ENCODE assay signal across 8 mouse cellular contexts in the genomic region with DNA sequence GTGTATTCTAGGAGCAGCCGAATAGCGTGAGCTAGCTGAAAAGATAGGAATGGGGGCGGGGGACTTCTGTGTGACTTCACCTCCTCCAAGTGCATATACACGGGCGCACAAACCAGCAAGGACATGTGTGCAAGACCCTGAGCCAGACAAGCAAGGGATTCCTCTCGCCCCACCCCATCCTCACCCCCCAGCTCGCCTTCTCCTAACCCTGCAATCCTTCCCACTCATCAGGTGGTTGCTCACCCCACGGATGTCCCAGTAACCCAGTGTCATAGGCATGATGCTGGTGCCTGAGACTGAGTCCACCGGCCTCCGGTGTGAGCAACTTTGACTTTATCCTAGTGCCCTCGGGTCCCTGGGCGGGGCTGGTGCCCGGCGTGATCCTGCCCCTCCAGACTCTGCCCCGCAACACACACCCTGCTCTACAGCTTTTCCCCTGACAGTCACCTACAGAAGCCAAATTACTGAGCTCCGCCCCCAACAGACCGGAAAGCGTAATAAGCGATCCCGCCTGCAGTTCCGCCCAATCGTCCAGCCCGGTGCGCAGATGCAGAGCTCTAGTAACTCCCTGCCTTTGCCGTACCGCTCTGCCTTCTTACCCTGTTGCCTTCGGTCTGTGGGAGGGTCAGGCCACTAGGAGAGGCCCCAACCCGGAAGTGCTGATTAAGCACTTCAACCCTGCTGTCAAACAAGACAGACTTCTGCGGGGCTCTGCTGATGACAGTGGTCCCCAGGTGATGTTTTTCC. TPM values are rescaled to one million over a fixed set of nuclear protein-coding genes. Genes with fewer than 3 reads are reported as not detected.
DNase-seq lines count a peak whose midpoint lies in the region; ATAC-seq and TF ChIP-seq lines count a peak whose summit lies in the region.

A gene (minus strand): TSS at position 501 of the 747 bp plus-strand sequence.

- peak within 1 kb of the TSS; percentile 67 for H3K9ac ChIP-seq in CH12.LX (ENCODE audit: insufficient read depth, low read depth)
- H3K9ac ChIP-seq in forebrain, embryonic 11.5 days (ENCODE audit: low read length) = peak within 1 kb of the TSS; percentile 64
- H3K9ac ChIP-seq in heart, embryonic 15.5 days = peak within 1 kb of the TSS; percentile 72
- H3K9ac ChIP-seq in liver, embryonic 12.5 days = peak within 1 kb of the TSS; percentile 73

- in situ Hi-C loops in CH12.LX (cut with MboI; ENCODE audit: low pct_ligation_motif_present, low pct_unique_long_range_greater_than_20kb, low sequenced_read_pairs) = no loop called here

- H3K4me3 ChIP-seq in CH12.LX (replicated peaks in 1 of 3; ENCODE audit: low read depth in 2 of 3, low read length in 2 of 3, poor library complexity in 1 of 3) = peak within 1 kb of the TSS; percentile 65 to 79 (median 66)
- peak within 1 kb of the TSS; percentile 44 for H3K4me3 ChIP-seq in forebrain, embryonic 11.5 days (ENCODE audit: low read depth, low read length)
- H3K4me3 ChIP-seq in heart, embryonic 15.5 days = peak within 1 kb of the TSS; percentile 68
- peak within 1 kb of the TSS; percentile 66 for H3K4me3 ChIP-seq in liver, embryonic 12.5 days

- no peak for TF ChIP-seq CTCF in CH12.LX (conservative IDR thresholded peaks at IDR 0.05 in 1 of 2, IDR thresholded peaks at IDR 0.05 in 1 of 2; ENCODE audit: low read depth in 2 of 2, low read length in 2 of 2)

- no peak for TF ChIP-seq EP300 in CH12.LX (IDR thresholded peaks at IDR 0.05; ENCODE audit: low read length)

- peak; percentile 81 for TF ChIP-seq POLR2A in CH12.LX (IDR thresholded peaks at IDR 0.05; ENCODE audit: low read depth, low read length)

- H3K9me3 ChIP-seq in CH12.LX (replicated peaks; ENCODE audit: low read length) = no peaks in the 10 kb centered on the region
- H3K9me3 ChIP-seq in forebrain, embryonic 11.5 days (ENCODE audit: control insufficient read depth, low read length) = no peaks in the 10 kb centered on the region
- H3K9me3 ChIP-seq in heart, embryonic 15.5 days (replicated peaks) = no peaks in the 10 kb centered on the region
- H3K9me3 ChIP-seq in liver, embryonic 12.5 days (replicated peaks) = no peaks in the 10 kb centered on the region

- peaks cover 0 to 16% of the 10 kb centered on the region in 2 experiments for H3K36me3 ChIP-seq in CH12.LX (replicated peaks in 1 of 2; ENCODE audit: control insufficient read depth in 1 of 2, insufficient read depth in 1 of 2, low read length in 1 of 2)
- no peaks in the 10 kb centered on the region for H3K36me3 ChIP-seq in forebrain, embryonic 11.5 days (ENCODE audit: control insufficient read depth, insufficient read depth, low read length)
- H3K36me3 ChIP-seq in heart, embryonic 15.5 days = no peaks in the 10 kb centered on the region
- H3K36me3 ChIP-seq in liver, embryonic 12.5 days = no peaks in the 10 kb centered on the region
- H3K36me3 ChIP-seq in splenic B cell, adult 2 months (ENCODE audit: control insufficient read depth, insufficient read depth, low read length, poor library complexity, severe bottlenecking) = no peaks in the 10 kb centered on the region

- ATAC-seq in forebrain, embryonic 11.5 days (replicated peaks; ENCODE audit: low FRiP score) = peak; percentile 86
- ATAC-seq in heart, embryonic 15.5 days (replicated peaks; ENCODE audit: insufficient number of reproducible peaks, insufficient read depth, low FRiP score, low read depth) = peak; percentile 89
- ATAC-seq in liver, embryonic 12.5 days = peak; percentile 96

- no peaks in the 10 kb centered on the region for H3K27me3 ChIP-seq in CH12.LX (replicated peaks)
- H3K27me3 ChIP-seq in forebrain, embryonic 11.5 days (ENCODE audit: control insufficient read depth, insufficient read depth, low read length) = no peaks in the 10 kb centered on the region
- no peaks in the 10 kb centered on the region for H3K27me3 ChIP-seq in heart, embryonic 15.5 days
- H3K27me3 ChIP-seq in liver, embryonic 12.5 days (replicated peaks) = no peaks in the 10 kb centered on the region
- H3K27me3 ChIP-seq in splenic B cell, adult 2 months (ENCODE audit: control insufficient read depth, insufficient read depth, low read length, poor library complexity, severe bottlenecking) = no peaks in the 10 kb centered on the region

- dilution Hi-C loops in CH12.LX (cut with MboI; ENCODE audit: extremely low pct_ligation_motif_present, extremely low pct_unique_long_range_greater_than_20kb, low sequenced_read_pairs) = no loop called here

- H3K4me2 ChIP-seq in CH12.LX (ENCODE audit: insufficient read depth, low read depth, poor library complexity, severe bottlenecking) = peak within 1 kb of the TSS; percentile 77
- peak within 1 kb of the TSS; percentile 84 for H3K4me2 ChIP-seq in forebrain, embryonic 11.5 days (ENCODE audit: low read depth, low read length, severe bottlenecking)
- peak within 1 kb of the TSS; percentile 91 for H3K4me2 ChIP-seq in heart, embryonic 15.5 days
- peak within 1 kb of the TSS; percentile 94 for H3K4me2 ChIP-seq in liver, embryonic 12.5 days

- peaks cover 4 to 48% of the 10 kb centered on the region in 2 experiments for H3K4me1 ChIP-seq in CH12.LX (ENCODE audit: control insufficient read depth in 1 of 2, insufficient read depth in 2 of 2)
- no peaks in the 10 kb centered on the region for H3K4me1 ChIP-seq in forebrain, embryonic 11.5 days (replicated peaks; ENCODE audit: control insufficient read depth, insufficient read depth, low read length)
- H3K4me1 ChIP-seq in heart, embryonic 15.5 days (replicated peaks) = peaks cover 8% of the 10 kb centered on the region
- peaks cover 46% of the 10 kb centered on the region for H3K4me1 ChIP-seq in liver, embryonic 12.5 days

- no peaks in the 10 kb centered on the region for H3K79me2 ChIP-seq in CH12.LX (replicated peaks; ENCODE audit: control insufficient read depth, extremely low read depth, insufficient read depth, poor library complexity, severe bottlenecking)

- TF ChIP-seq RAD21 in CH12.LX (IDR thresholded peaks at IDR 0.05; ENCODE audit: low read depth, low read length) = no peak

- peak within 1 kb of the TSS; percentile 80 for H3K27ac ChIP-seq in CH12.LX (ENCODE audit: insufficient read depth, low read depth)
- no peak within 1 kb of the TSS for H3K27ac ChIP-seq in forebrain, embryonic 11.5 days (ENCODE audit: low read depth, low read length)
- H3K27ac ChIP-seq in heart, embryonic 15.5 days = peak within 1 kb of the TSS; percentile 80
- H3K27ac ChIP-seq in liver, embryonic 12.5 days = peak within 1 kb of the TSS; percentile 86

- DNase-seq in CH12.LX (ENCODE audit: extremely low read depth) = peak; percentile 97
- peak; percentile 85 for DNase-seq in c-Kit-positive CD71-positive TER-119-positive erythroid progenitor cells, embryonic 14.5 days (ENCODE audit: low spot score)
- peak; percentile 85 for DNase-seq in forebrain, embryonic 11.5 days (ENCODE audit: low spot score)
- DNase-seq in kidney, postnatal 14 days = peak; percentile 92
- peak; percentile 89 for DNase-seq in naive thymus-derived CD4-positive, alpha-beta T cell, adult 2 months (ENCODE audit: low read depth)
- peak; percentile 88 for DNase-seq in splenic B cell, adult 2 months (ENCODE audit: low read depth, low spot score)

- WGBS in forebrain, embryonic 11.5 days = 8% methylated on average over 29 of the region's 29 CpGs
- 3% methylated on average over 29 of the region's 29 CpGs for WGBS in heart, embryonic 15.5 days
- 3% methylated on average over 29 of the region's 29 CpGs for WGBS in liver, embryonic 12.5 days (ENCODE audit: insufficient replicate concordance)

TF ChIP-seq in CH12.LX, 34 proteins besides CTCF, POLR2A, EP300 and RAD21 (continues in another document):
- TF ChIP-seq BHLHE40 (IDR thresholded peaks at IDR 0.05; ENCODE audit: low read depth, low read length) (no peak), TBP (conservative IDR thresholded peaks at IDR 0.05; ENCODE audit: low read depth, low read length) (peak; percentile 91), SIN3A (IDR thresholded peaks at IDR 0.05; ENCODE audit: low read length) (peak; percentile 96), MYC (IDR thresholded peaks at IDR 0.05; ENCODE audit: low read depth, low read length) (no peak), JUN (IDR thresholded peaks at IDR 0.05; ENCODE audit: insufficient read depth, low read depth, low read length) (no peak), CHD2 (IDR thresholded peaks at IDR 0.05; ENCODE audit: low read length) (no peak), MXI1 (IDR thresholded peaks at IDR 0.05; ENCODE audit: low read depth, low read length) (peak; percentile 71; the same call in 1 of the 2 replicates), ZC3H11A (IDR thresholded peaks at IDR 0.05; ENCODE audit: low read depth, low read length) (no peak), TCF12 (IDR thresholded peaks at IDR 0.05; ENCODE audit: low read depth, low read length) (peak; percentile 86), GABPA (IDR thresholded peaks at IDR 0.05; ENCODE audit: insufficient replicate concordance, low read depth, low read length) (no peak), ZNF384 (IDR thresholded peaks at IDR 0.05; ENCODE audit: low read depth, low read length) (no peak), MAZ (IDR thresholded peaks at IDR 0.05; ENCODE audit: low read depth, low read length) (0 out of 2 replicates have a peak, but pooled peaks have one; percentile 38), POLR2AphosphoS2 (IDR thresholded peaks at IDR 0.05; ENCODE audit: low read depth, low read length) (peak; percentile 54; the same call in 1 of the 2 replicates), NRF1 (IDR thresholded peaks at IDR 0.05; ENCODE audit: low read depth, low read length) (peak; percentile 86), KAT2A (IDR thresholded peaks at IDR 0.05; ENCODE audit: insufficient replicate concordance, low read length) (0 out of 2 replicates have a peak, but pooled peaks have one; percentile 20), ZMIZ1 (IDR thresholded peaks at IDR 0.05; ENCODE audit: low read depth, low read length) (peak; percentile 72; the same call in 1 of the 2 replicates), MAFK (IDR thresholded peaks at IDR 0.05; ENCODE audit: insufficient replicate concordance, low read length) (peak; percentile 100), UBTF (IDR thresholded peaks at IDR 0.05; ENCODE audit: low read depth, low read length) (no peak), E2F4 (IDR thresholded peaks at IDR 0.05; ENCODE audit: insufficient replicate concordance, low read depth, low read length) (no peak), MEF2A (IDR thresholded peaks at IDR 0.05; ENCODE audit: borderline replicate concordance, low read depth, low read length) (no peak), CHD1 (IDR thresholded peaks at IDR 0.05; ENCODE audit: low read depth, low read length) (no peak; the same call in 1 of the 2 replicates), ZKSCAN1 (IDR thresholded peaks at IDR 0.05; ENCODE audit: borderline replicate concordance, low read depth, low read length) (no peak)

RNA-seq across cellular contexts. Expression of the gene that starts here (rescaled TPM):
- 4.5 and 7.0 TPM in 2 replicates for total RNA-seq in CH12.LX (2012; rRNA removed)
- 2.0 and 2.9 TPM in 2 replicates for total RNA-seq in CH12.LX (2014; rRNA removed)
- polyA plus RNA-seq in CH12.LX (2012; ENCODE audit: insufficient read length, low read depth) = 19.1 and 22.1 TPM in 2 replicates
- 11.8 and 14.3 TPM in 2 replicates for polyA plus RNA-seq in forebrain, embryonic 11.5 days (2014; fragmentation: Nextera tagmentation; extraction: Ambion mirVana)
- polyA plus RNA-seq in heart, embryonic 15.5 days (2015; fragmentation: Nextera tagmentation; extraction: Ambion mirVana) = 12.9 and 16.0 TPM in 2 replicates
- 16.2 and 16.6 TPM in 2 replicates for polyA plus RNA-seq in liver, embryonic 12.5 days (2016; fragmentation: Nextera tagmentation; extraction: Ambion mirVana)
